9 mouse cellular contexts compared by ENCODE assay signal in the genomic region with DNA sequence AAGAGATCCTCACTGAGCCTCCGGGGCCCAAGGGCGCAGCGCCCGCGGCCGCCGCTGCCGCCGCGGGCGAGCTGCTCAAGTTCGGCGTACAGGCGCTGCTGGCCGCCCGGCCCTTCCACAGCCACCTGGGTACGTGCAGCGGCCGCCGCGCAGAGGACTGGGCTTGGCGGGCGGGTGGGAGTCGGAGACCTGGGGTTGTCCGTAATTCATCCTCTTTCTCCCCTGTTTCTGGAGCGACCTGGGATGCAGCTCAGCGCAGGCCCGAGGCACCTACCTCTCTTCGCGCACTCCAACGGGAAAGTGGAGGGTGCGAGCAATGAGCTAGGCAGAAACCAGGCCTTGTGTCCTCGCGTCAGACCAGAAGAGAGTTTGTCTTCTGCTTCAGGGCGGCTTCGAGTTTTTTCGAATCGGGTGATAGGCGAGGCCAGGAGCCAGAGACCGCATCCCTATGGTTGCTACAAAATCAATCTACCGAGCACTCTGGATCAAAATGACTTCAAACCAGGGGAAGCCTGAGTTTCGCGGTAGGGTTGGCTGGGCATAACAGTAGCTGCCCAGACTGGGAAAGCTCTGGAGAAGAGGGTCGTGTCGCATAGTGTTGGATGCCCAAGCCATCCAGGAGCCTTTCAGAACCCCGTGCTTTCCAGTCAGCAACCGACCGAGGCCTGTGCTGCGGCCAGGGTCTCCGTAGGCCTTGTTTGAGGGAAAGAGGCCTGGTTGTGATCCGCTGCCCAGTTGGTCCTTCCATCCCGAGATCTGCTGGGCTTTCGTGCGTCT. TPM values are rescaled to one million over a fixed set of nuclear protein-coding genes. Genes with fewer than 3 reads are reported as not detected.
DNase-seq lines count a peak whose midpoint lies in the region; ATAC-seq lines count a peak whose summit lies in the region.
"Had no signal": no experiment of that assay in that cellular context is flagged by ENCODE, and none has a peak within 500 bp of the region (broad histone marks: within the 10 kb centered on the region; RNA-seq: fewer than 3 reads in every experiment).

No protein-coding gene starts in this region.

- peak overlapping the region; percentile 78 for H3K4me2 ChIP-seq in limb, embryonic 15.5 days

- H3K27me3 ChIP-seq in limb, embryonic 15.5 days = peaks cover 99% of the 10 kb centered on the region

- peak overlapping the region; percentile 43 for H3K4me3 ChIP-seq in limb, embryonic 15.5 days
- H3K4me3 ChIP-seq: heart, adult 2 months had no signal

- H3K9me3 ChIP-seq in limb, embryonic 15.5 days = no peaks in the 10 kb centered on the region

- H3K36me3 ChIP-seq in limb, embryonic 15.5 days = no peaks in the 10 kb centered on the region

- peak; percentile 26 to 33 for DNase-seq in cerebellum, postnatal 25 days
- peak; percentile 7 for DNase-seq in thymus, postnatal 25 days
- no peak for DNase-seq in thymus, adult 18-20 months
- DNase-seq in yolk sac, embryonic 10.5 days (ENCODE audit: low spot score) = peak; percentile 35
- DNase-seq: heart, adult 2 months had no signal

- no peak overlapping the region for H3K27ac ChIP-seq in limb, embryonic 15.5 days
- H3K27ac ChIP-seq: heart, adult 2 months had no signal

- ATAC-seq in cerebellum, adult (ENCODE audit: insufficient number of reproducible peaks, low FRiP score, low TSS enrichment) = no peak
- ATAC-seq in limb, embryonic 15.5 days (ENCODE audit: insufficient number of reproducible peaks, low FRiP score, low TSS enrichment, low read depth) = no peak
- ATAC-seq in megakaryocyte-erythroid progenitor cell, adult 5-6 weeks (replicated peaks; ENCODE audit: low FRiP score, low TSS enrichment, poor library complexity, severe bottlenecking) = no peak
- ATAC-seq in frontal cortex, adult (ENCODE audit: low TSS enrichment) = no peak

- H3K4me1 ChIP-seq in limb, embryonic 15.5 days = peaks cover 52% of the 10 kb centered on the region

- H3K9ac ChIP-seq in limb, embryonic 15.5 days = peak overlapping the region; percentile 26; the same call in 1 of the 2 replicates

- 8% methylated on average over 54 of the region's 54 CpGs for WGBS in limb, embryonic 15.5 days

RNA-seq across cellular contexts. Expression of gene Barx1, which starts 0.6 kb away (rescaled TPM):
- polyA plus RNA-seq in limb, embryonic 15.5 days (2015; fragmentation: Nextera tagmentation; extraction: Ambion mirVana) = 3.9 and 4.3 TPM in 2 replicates
- total RNA-seq in megakaryocyte-erythroid progenitor cell, adult 5-6 weeks (2014; fragmentation: Nextera tagmentation) = not detected in 2 replicates
- total RNA-seq in megakaryocyte-erythroid progenitor cell, adult 5-6 weeks (2017) = not detected in 2 replicates
- total RNA-seq: heart, adult 2 months had no signal

RNA-seq across cellular contexts. Expression of gene Ptpdc1, which starts 37.9 kb away (rescaled TPM):
- polyA plus RNA-seq in limb, embryonic 15.5 days (2015; fragmentation: Nextera tagmentation; extraction: Ambion mirVana) = 12.5 and 14.5 TPM in 2 replicates
- 4.8 and 9.6 TPM in 2 replicates for total RNA-seq in megakaryocyte-erythroid progenitor cell, adult 5-6 weeks (2014; fragmentation: Nextera tagmentation)
- 2.7 and 4.5 TPM in 2 replicates for total RNA-seq in megakaryocyte-erythroid progenitor cell, adult 5-6 weeks (2017)

Comparison
In these comparisons a context has a peak if more than half of its experiments do, and no peak if none do; other contexts are left out.
1. DNase-seq: peak in cerebellum, postnatal 25 days (2 of 2), thymus, postnatal 25 days (single experiment) and yolk sac, embryonic 10.5 days (single experiment); none in thymus, adult 18-20 months (0 of 2).